Mouse (Mus musculus) E14TG2a.4 (cell line): Measurements from ENCODE around the gene Tmem254c.
"Not testable (repeated sequence)": the region's sequence is repeated elsewhere in the genome, so short reads cannot be mapped to it uniquely, and the experiment has no call there.

Source experiments
- H3K27me3 ChIP-seq: 2 replicates; pipeline ENCODE4 v1.6.1; 2014; ENCODE audit warnings: low read length, control low read depth; ENCODE audit not compliant: insufficient read depth
- H3K36me3 ChIP-seq: 2 replicates; pipeline ENCODE4 v1.6.1; 2014; ENCODE audit warnings: low read length, control low read depth; ENCODE audit not compliant: insufficient read depth
- H3K4me1 ChIP-seq: replicated peaks from 2 replicates; pipeline ENCODE4 v1.6.1; 2014; ENCODE audit warnings: low read depth, low read length, control low read depth
- H3K4me3 ChIP-seq: replicated peaks from 2 replicates; pipeline ENCODE4 v1.5.1; 2014; ENCODE audit warnings: mild to moderate bottlenecking, low read length
- H3K9me3 ChIP-seq: 2 replicates; pipeline ENCODE4 v1.6.1; 2014; ENCODE audit warnings: low read length, control low read depth

Tmem254c gene

DNA sequence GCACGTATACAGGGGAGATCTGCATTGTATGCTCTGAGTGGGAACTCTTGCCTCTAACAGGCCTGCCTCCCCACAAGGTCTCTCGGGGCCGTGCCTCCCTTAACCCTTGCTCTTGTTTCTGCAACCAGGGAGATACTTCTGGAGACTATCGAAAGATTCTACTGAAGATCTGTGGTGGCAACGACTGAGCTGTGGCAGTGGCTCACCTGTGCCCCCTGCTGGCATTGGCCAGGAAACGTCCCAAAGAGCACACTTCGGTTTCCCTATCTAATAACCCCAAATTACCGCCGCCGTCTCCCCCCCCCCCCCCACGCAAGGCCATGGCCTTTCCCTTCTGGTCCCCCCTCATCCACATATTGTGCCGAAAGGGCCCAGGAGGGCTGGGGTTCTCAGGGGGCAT, 41.5 kb downstream of the Tmem254c start:
- H3K4me1 ChIP-seq, H3K36me3 ChIP-seq, H3K27me3 ChIP-seq, H3K4me3 ChIP-seq, H3K9me3 ChIP-seq: not testable (repeated sequence)

DNA sequence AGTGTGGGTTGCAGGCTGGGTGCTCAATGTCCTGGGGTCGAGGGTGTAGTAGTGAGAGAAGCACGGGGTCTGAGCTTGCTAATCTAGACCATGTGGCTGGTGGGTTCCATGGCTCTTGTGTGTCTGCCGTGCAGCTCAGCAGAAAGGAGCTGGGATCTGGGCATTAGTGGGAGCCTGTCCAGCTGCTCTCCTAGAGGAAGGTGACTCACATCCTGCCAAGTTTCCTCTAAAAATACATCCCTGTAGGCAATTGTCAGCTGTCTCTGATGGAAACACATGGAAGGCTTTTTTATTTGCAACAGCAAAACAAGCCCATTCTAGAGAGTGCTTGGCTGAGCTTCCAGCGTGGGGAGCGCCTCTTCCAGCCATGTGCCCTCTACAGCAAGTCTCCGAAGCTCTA, 44.3 kb downstream of the Tmem254c start:
- not testable (repeated sequence) for H3K36me3 ChIP-seq

DNA sequence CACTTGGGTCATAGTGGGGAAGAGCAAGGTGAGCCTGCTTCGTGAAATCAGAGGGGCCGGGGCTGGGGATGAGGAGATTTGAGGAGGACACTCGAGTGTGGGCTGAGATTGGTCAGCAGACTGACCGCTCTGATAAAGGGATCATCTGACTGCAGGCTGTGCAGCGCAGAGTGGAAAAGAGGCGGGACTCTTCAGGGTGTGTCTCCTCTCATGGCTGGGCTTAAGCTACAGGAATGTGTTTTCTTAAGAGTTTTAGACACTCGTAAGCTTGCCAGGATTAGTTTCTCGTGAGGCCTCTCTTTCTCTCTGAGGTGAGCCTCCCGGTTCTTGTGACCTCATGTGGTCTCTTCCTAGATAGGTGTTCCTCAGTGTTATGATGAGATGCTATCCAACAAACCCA, 45.6 kb downstream of the Tmem254c start:
- H3K36me3 ChIP-seq, H3K27me3 ChIP-seq, H3K4me1 ChIP-seq, H3K9me3 ChIP-seq, H3K4me3 ChIP-seq: not testable (repeated sequence)

More for the DNA sequence above, 44.3 kb downstream of the Tmem254c start:
- not testable (repeated sequence) for H3K9me3 ChIP-seq, H3K4me3 ChIP-seq, H3K4me1 ChIP-seq, H3K27me3 ChIP-seq

DNA sequence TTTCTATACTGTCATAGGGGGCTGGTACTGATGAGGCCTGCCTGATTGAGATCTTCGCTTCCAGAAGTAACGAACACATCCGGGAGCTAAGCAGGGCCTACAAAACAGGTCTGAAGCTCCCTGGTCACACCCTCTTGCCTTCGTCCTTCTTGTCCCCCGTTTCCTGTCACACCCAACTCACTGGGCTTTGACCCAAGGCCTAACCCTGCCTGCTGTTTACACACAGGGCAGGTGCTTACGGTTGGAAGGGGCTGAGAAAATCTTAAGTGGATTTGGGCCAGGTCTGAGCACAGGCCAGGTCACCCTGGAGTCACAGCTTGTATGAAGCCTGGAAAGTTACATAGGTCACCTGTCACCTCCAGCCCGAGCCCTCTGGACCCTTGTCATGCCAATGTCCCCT, 50.7 kb downstream of the Tmem254c start:
- H3K4me3 ChIP-seq, H3K27me3 ChIP-seq, H3K9me3 ChIP-seq, H3K36me3 ChIP-seq, H3K4me1 ChIP-seq: not testable (repeated sequence)
